Mouse (Mus musculus) kidney, adult 2 months (tissue): ENCODE results near the gene Fcgbp. TPM values are rescaled to one million over a fixed set of nuclear protein-coding genes. Genes with fewer than 3 reads are reported as not detected.
A peak's percentile ranks its signal among the peaks of the same experiment; 100 is the strongest.

ENCODE experiments used
- DNase-seq: peaks from one replicate; pipeline ENCODE4 v3.0.0; 2021
- H3K27ac ChIP-seq: fragments of 200-500 bp; 2 replicates; pipeline ENCODE4 v1.5.1; 2012; ENCODE audit warnings: low read depth, low read length, control low read depth, inconsistent platforms; ENCODE audit not compliant: insufficient read depth
- H3K27me3 ChIP-seq: fragments of 200-500 bp; replicated peaks from 2 replicates; pipeline ENCODE4 v1.6.1; 2012; ENCODE audit warnings: mild to moderate bottlenecking, moderate library complexity, low read length, inconsistent platforms; ENCODE audit not compliant: control insufficient read depth, insufficient read depth
- H3K36me3 ChIP-seq: fragments of 200-500 bp; 2 replicates; pipeline ENCODE4 v1.6.1; 2012; ENCODE audit warnings: mild to moderate bottlenecking, moderate library complexity, low read length, inconsistent platforms; ENCODE audit not compliant: control insufficient read depth, insufficient read depth
- H3K4me1 ChIP-seq: fragments of 200-500 bp; 2 replicates; pipeline ENCODE4 v1.6.1; 2011; ENCODE audit warnings: low read length; ENCODE audit not compliant: control insufficient read depth, insufficient read depth
- H3K4me3 ChIP-seq: fragments of 200-500 bp; 2 replicates; pipeline ENCODE4 v1.5.1; 2011; ENCODE audit warnings: mild to moderate bottlenecking, low read depth, low read length, control low read depth; ENCODE audit not compliant: insufficient read depth
- CTCF ChIP-seq: fragments of 200-500 bp; conservative IDR thresholded peaks from 2 replicates; pipeline ENCODE4 v1.5.1; 2011; ENCODE audit warnings: low read depth, mild to moderate bottlenecking, control low read depth, low read length, moderate library complexity, mixed read lengths; ENCODE audit not compliant: insufficient read depth, insufficient read length
- POLR2A ChIP-seq: fragments of 200-500 bp; IDR thresholded peaks from one replicate; pipeline ENCODE4 v1.6.1; 2011; ENCODE audit warnings: low read depth, low read length, control low read depth
- WGBS: fragments of 180-500 bp; shearing (Covaris S2); methylation state at CpG from one replicate; pipeline ENCODE4 v1.1.7; 2018; 5-methylcytosine and 5-hydroxymethylcytosine counted together
- polyA plus RNA-seq: library from polyadenylated mRNA; depleted of rRNA; stranded (reverse); fragments of >200 nt; gene quantifications from 2 replicates; pipeline ENCODE4 v1.2.3, GENCODE M21; 2012; rRNA removed

The Fcgbp gene
- polyA plus RNA-seq = 7.7 and 10.3 TPM in 2 replicates

DNA sequence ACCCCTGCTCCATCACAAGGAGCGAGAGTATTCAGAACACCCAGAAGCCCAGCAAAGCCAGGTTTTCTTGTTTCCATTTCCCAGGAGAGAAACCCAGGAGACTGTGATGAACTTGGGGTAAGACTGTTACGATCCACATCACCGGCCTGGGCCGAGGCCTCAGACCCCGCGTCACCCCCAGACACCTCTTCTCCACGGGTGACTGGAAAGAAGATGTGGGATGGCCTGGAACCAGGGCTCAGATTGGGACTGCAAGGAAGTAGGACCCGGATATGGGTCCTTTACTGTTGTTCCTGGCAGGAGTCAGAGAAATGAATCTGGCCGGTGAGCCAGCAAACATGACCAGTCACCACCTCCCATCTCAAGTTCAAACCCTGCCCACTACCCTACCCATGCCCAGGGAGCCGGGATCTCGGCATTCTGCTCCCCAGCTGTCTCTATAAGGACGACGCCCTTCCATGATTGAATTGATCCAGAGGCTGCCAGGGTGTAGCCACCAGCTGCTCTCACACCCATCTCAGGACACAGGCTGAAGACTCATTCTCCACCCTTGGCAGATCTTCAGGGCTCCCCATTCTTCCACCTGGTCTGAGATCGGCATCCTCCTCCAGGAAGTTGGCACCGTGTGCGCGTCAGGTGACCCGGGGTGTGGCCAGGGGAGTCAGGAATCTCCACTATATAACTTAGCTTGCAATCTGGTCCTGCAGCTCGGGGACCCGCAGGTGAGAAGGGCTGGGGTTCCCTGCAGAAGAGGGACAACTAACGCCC is at the start of gene Fcgbp:
Gene Fcgbp (plus strand): TSS at position 706 of the 768 bp plus-strand sequence.
- Histone ChIP-seq H3K36me3 (no peaks in the 10 kb centered on the region), H3K4me3 (no peak within 1 kb of the TSS), H3K27ac (no peak within 1 kb of the TSS), H3K4me1 (no peaks in the 10 kb centered on the region), H3K27me3 (no peaks in the 10 kb centered on the region)
- WGBS = 64% methylated on average over 21 of the region's 21 CpGs
- no peak for DNase-seq
- TF ChIP-seq CTCF (no peak), POLR2A (no peak)

DNA sequence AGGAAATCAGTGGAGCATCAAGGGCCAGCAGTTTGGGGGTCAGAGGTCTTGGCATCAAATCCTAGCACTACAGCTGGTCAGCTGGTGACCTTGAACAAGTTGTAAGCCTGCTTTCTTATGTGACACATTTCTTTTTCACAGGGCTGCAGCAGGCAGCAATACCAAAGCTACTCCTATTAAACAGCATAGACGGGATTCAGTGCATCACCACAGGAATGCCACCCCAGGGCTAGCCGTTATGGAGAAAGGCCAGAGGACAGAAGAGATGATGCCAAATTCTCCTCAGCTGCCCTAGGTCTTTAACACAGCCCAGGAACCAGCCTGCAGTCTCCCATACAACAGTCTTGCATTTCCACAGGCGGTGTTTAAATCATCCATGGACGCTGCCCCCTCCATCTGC is 26.5 kb upstream of the Fcgbp start:
- Histone ChIP-seq H3K27me3 (no peaks in the 10 kb centered on the region), H3K4me3 (no peak overlapping the region), H3K27ac (no peak overlapping the region), H3K4me1 (no peaks in the 10 kb centered on the region; the same call in 1 of the 2 replicates), H3K36me3 (peaks cover 2% of the 10 kb centered on the region; the same call in 1 of the 2 replicates)
- no peak for DNase-seq
- TF ChIP-seq CTCF (no peak), POLR2A (no peak)
- WGBS = 70% methylated on average over 4 of the region's 4 CpGs

DNA sequence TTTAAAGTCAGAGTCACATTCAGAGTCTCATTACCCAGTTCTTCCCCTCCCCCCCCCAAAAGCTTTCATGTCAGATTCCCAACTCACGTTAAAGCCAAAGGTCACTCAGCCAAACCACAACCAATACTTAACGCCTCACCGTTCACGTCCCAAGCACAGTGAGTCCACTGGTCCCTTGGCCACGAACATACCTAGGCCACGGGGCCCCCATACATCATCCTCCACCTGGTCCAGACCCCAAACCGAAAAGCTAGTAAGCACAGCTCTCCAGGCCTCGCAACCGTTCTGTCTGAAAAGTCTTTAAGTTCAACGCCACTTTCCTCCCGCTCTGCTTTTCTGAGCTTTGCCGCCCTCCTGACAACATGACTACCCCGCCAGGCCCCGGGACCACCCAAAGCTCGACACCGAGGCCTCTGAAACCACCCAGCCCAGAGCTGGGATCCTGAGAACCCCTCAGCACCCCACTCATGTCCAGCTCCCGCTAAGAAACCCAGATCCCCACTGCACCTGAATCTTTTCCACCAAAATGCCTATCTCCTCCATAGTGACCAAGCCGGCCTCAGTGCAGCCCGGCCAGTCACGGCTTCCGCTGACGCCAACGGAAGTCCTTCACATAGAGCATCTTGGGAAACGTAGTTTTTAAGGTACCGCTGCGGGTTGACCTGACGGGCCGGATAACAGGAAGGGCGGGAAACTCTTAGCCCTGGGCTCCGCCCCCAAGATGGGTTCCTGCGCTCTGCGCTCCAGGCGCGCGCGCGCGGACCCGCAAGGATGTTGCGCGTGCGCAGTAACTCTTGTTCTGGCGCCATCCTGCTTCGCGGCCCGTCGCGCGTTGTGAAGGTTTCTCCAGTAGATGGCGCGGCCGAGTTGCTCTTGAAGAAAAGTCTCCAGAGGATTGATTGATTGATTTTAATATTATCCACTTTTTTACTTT is 21.3 kb upstream of the Fcgbp start, which contains the start of gene Psmc4:
Gene Psmc4 (minus strand): TSS at position 626 of the 934 bp plus-strand sequence.
- under 1% methylated on average over 52 of the region's 52 CpGs for WGBS
- H3K27ac ChIP-seq = 0 out of 2 replicates have a peak within 1 kb of the TSS, but pooled peaks have one; percentile 4
- TF ChIP-seq CTCF (peak; percentile 82), POLR2A (peak; percentile 49)
- peak within 1 kb of the TSS; percentile 81 for H3K4me3 ChIP-seq
- H3K27me3 ChIP-seq = no peaks in the 10 kb centered on the region
- peaks cover 2% of the 10 kb centered on the region; the same call in 1 of the 2 replicates for H3K4me1 ChIP-seq
- no peaks in the 10 kb centered on the region for H3K36me3 ChIP-seq
- DNase-seq = peak; percentile 99

DNA sequence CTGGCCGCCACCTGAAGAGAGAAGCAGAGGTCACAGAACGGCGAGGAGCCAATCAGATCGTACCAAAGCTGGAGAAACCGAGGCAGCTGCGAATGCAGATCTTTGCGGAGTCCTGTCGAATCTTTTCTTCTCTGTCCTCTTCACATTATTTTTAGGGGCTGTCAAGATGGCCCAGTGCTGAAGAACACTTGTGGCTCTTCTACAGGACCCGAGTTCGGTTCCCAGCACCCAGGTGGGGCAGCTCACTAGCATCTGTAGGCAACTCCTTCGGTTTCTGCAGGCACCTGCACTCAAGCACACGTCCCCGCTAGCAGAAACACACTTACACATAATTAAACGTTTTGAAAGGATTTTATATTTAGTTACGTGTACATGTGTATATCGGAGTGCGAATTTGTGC is 20.5 kb upstream of the Fcgbp start:
- DNase-seq = no peak
- WGBS = 60% methylated on average over 17 of the region's 17 CpGs
- H3K27ac ChIP-seq = no peak overlapping the region
- H3K4me3 ChIP-seq = no peak overlapping the region
- H3K4me1 ChIP-seq = peaks cover 2% of the 10 kb centered on the region; the same call in 1 of the 2 replicates
- TF ChIP-seq CTCF (no peak), POLR2A (no peak)
- no peaks in the 10 kb centered on the region for H3K27me3 ChIP-seq
- H3K36me3 ChIP-seq = no peaks in the 10 kb centered on the region

DNA sequence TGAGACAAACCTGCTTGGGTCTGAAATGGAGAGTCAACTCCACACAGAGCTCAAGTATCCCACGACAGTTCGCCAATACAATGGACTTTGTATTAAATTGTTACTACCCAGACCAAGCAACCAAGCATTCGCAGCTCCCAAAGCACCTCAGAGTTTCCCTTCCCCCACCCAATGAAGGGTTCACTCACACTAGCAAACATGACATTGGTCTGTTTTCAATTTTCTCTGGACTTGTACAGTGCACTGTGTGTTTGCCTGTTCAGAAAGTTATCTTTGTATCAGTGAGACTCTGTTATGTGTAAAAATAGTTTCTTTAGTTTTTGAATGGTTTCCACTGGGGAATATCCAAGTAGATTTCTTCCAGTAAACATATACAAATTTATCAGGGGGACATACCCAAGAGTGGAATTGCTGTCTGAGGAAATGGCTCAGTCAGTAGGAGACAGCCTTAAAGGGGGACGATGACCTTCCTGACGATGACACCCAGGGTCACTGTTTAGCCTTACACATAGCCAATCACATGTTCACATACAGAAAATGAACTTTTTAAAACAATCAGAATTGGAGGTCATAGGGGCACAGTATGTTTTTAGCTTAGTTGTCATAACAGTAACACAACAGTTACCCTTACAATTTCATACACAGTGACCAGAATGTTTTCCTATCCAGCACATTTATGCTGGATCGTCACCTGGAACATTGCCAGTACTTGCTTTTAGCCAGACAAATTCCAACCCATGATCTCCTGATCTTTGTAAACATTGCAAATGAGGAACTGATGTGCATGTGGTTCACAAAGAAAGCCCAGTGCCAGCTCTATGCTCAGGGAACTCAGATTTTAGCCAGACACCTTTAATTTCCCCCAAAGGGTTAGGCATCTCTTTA is 17.7 kb upstream of the Fcgbp start:
- H3K27ac ChIP-seq = no peak overlapping the region
- peaks cover 2% of the 10 kb centered on the region; the same call in 1 of the 2 replicates for H3K4me1 ChIP-seq
- TF ChIP-seq POLR2A (no peak), CTCF (no peak)
- peak; percentile 54 for DNase-seq
- no peak overlapping the region for H3K4me3 ChIP-seq
- H3K36me3 ChIP-seq = no peaks in the 10 kb centered on the region
- no peaks in the 10 kb centered on the region for H3K27me3 ChIP-seq
- 61% methylated on average over 6 of the region's 6 CpGs for WGBS

DNA sequence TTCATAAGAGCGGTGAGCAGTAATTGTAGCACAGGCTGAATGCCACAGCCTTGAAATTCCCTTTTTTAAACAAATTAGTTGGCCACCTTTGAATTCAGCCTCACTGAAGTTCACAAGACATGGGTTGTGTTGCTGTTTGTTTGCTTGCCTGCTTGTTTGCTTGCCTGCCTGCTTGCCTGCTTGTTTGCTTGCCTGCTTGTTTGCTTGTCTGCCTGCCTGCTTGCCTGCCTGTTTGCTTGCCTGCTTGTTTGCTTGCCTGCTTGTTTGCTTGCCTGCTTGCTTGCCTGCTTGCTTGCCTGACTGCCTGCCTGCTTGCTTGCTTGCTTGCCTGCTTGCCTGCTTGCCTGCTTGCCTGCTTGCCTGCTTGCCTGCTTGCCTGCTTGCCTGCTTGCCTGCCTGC is 11.1 kb upstream of the Fcgbp start:
- no peak overlapping the region for H3K4me3 ChIP-seq
- 95% methylated on average over 1 of the region's 1 CpGs for WGBS

More for the DNA sequence above, 11.1 kb upstream of the Fcgbp start:
- H3K36me3 ChIP-seq = no peaks in the 10 kb centered on the region
- no peak overlapping the region for H3K27ac ChIP-seq
- no peaks in the 10 kb centered on the region for H3K4me1 ChIP-seq
- TF ChIP-seq CTCF = no peak; the same call in 1 of the 2 replicates
- TF ChIP-seq POLR2A = no peak
- no peak for DNase-seq
- no peaks in the 10 kb centered on the region for H3K27me3 ChIP-seq
